ENCODE assay signal across 19 mouse cellular contexts in the genomic region with DNA sequence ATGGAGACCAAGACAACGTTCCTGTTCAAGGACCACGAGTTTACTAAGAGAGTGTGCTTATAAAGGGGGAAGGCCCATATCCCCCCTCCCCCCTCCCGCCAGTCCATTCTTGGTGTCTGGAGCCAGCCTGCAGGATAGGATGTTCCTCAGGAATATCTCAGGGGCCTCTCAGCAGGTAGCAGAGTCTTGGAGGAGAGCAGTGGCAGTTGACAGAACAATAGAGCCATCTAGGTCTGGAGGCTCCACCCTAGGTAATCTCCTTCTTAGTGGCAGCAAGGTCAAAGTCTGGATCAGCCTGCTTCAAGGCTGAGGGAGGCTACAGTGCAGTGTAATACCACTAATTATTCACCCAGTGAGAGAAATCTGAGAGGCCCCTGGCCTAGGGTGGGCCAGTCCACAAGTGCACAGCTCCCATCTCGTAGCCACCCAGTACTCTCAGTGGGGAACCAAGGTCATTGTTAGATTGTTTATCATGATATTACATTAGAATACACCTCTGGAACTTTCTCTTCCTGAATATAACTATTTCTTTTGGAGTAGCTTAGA.
"Had no signal": no experiment of that assay in that cellular context is flagged by ENCODE, and none has a peak within 500 bp of the region (broad histone marks: within the 10 kb centered on the region; RNA-seq: fewer than 3 reads in every experiment).

No protein-coding gene starts in this region.

- H3K4me3 ChIP-seq: layer of hippocampus, adult 2 months; limb, embryonic 10.5 days; limb, embryonic 13.5 days; liver, embryonic 12.5 days; liver, embryonic 15.5 days; midbrain, embryonic 12.5 days; myocyte; neural tube, embryonic 13.5 days had no signal

- H3K9ac ChIP-seq: limb, embryonic 13.5 days; liver, embryonic 12.5 days; liver, embryonic 15.5 days; midbrain, embryonic 12.5 days; neural tube, embryonic 13.5 days had no signal

- ATAC-seq: liver, embryonic 12.5 days; midbrain, embryonic 16.5 days had no signal

- H3K36me3 ChIP-seq: limb, embryonic 10.5 days; limb, embryonic 13.5 days; liver, embryonic 12.5 days; liver, embryonic 15.5 days; midbrain, embryonic 12.5 days; neural tube, embryonic 13.5 days had no signal

- H3K27ac ChIP-seq: layer of hippocampus, adult 2 months; limb, embryonic 10.5 days; limb, embryonic 13.5 days; liver, embryonic 12.5 days; liver, embryonic 15.5 days; midbrain, embryonic 12.5 days; neural tube, embryonic 13.5 days had no signal

- H3K4me1 ChIP-seq: limb, embryonic 10.5 days; limb, embryonic 13.5 days; liver, embryonic 12.5 days; liver, embryonic 15.5 days; midbrain, embryonic 12.5 days; neural tube, embryonic 13.5 days had no signal

- DNase-seq: kidney, postnatal 14 days; layer of hippocampus, adult 9-11 months; liver; lung, adult 2 months; lung, postnatal 14 days; lung, postnatal 4 days; retina, postnatal 1 day; right cerebral cortex, postnatal 25 days; thymus, adult 18-20 months; thymus, postnatal 36 days had no signal

- H3K27me3 ChIP-seq: limb, embryonic 13.5 days; liver, embryonic 12.5 days; liver, embryonic 15.5 days; midbrain, embryonic 12.5 days; neural tube, embryonic 13.5 days had no signal

- H3K4me2 ChIP-seq: limb, embryonic 13.5 days; liver, embryonic 12.5 days; liver, embryonic 15.5 days; midbrain, embryonic 12.5 days; neural tube, embryonic 13.5 days had no signal

- H3K9me3 ChIP-seq: limb, embryonic 10.5 days; limb, embryonic 13.5 days; liver, embryonic 12.5 days; liver, embryonic 15.5 days; midbrain, embryonic 12.5 days; neural tube, embryonic 13.5 days had no signal
